Mouse (Mus musculus): ENCODE data around the gene Enah. TPM values are rescaled to one million over a fixed set of nuclear protein-coding genes. Genes with fewer than 3 reads are reported as not detected.
A peak's percentile ranks its signal among the peaks of the same experiment; 100 is the strongest.

Gene Enah
- total RNA-seq, 1 experiment from 2014 or later = 0.05 TPM

- ATAC-seq (replicated peaks in 1 of 2; ENCODE audit: insufficient read depth in 1 of 2, low FRiP score in 2 of 2, low TSS enrichment in 1 of 2, low read depth in 1 of 2, poor library complexity in 2 of 2, severe bottlenecking in 2 of 2) = no peak; a peak in 2 of 4 replicates
These were observed 154.6 kb downstream of the Enah start for GRCm38 (mm10) chr1:181864971-181865862.

- no peak for ATAC-seq (replicated peaks in 1 of 2; ENCODE audit: insufficient read depth in 1 of 2, low FRiP score in 2 of 2, low TSS enrichment in 1 of 2, low read depth in 1 of 2, poor library complexity in 2 of 2, severe bottlenecking in 2 of 2)
These were observed 156.4 kb downstream of the Enah start for GRCm38 (mm10) chr1:181863431-181863830.

- no peak for ATAC-seq (replicated peaks in 1 of 2; ENCODE audit: insufficient read depth in 1 of 2, low FRiP score in 2 of 2, low TSS enrichment in 1 of 2, low read depth in 1 of 2, poor library complexity in 2 of 2, severe bottlenecking in 2 of 2)
These were observed 157.0 kb downstream of the Enah start for GRCm38 (mm10) chr1:181862676-181863374.

- ATAC-seq (replicated peaks in 1 of 2; ENCODE audit: insufficient read depth in 1 of 2, low FRiP score in 2 of 2, low TSS enrichment in 1 of 2, low read depth in 1 of 2, poor library complexity in 2 of 2, severe bottlenecking in 2 of 2) = no peak
These were observed 158.4 kb downstream of the Enah start for GRCm38 (mm10) chr1:181861181-181861902.

GRCm38 (mm10) chr1:181860659-181861058 is 159.1 kb downstream of the Enah start:
- peak; percentile 99 for ATAC-seq (replicated peaks in 1 of 2; ENCODE audit: insufficient read depth in 1 of 2, low FRiP score in 2 of 2, low TSS enrichment in 1 of 2, low read depth in 1 of 2, poor library complexity in 2 of 2, severe bottlenecking in 2 of 2)

- no peak for ATAC-seq (replicated peaks in 1 of 2; ENCODE audit: insufficient read depth in 1 of 2, low FRiP score in 2 of 2, low TSS enrichment in 1 of 2, low read depth in 1 of 2, poor library complexity in 2 of 2, severe bottlenecking in 2 of 2)
These were observed 163.5 kb downstream of the Enah start for GRCm38 (mm10) chr1:181856329-181856728.

- no peak for ATAC-seq (replicated peaks in 1 of 2; ENCODE audit: insufficient read depth in 1 of 2, low FRiP score in 2 of 2, low TSS enrichment in 1 of 2, low read depth in 1 of 2, poor library complexity in 2 of 2, severe bottlenecking in 2 of 2)
These were observed 165.0 kb downstream of the Enah start for GRCm38 (mm10) chr1:181854829-181855228.

GRCm38 (mm10) chr1:181853081-181853736 is 166.6 kb downstream of the Enah start:
- peak; percentile 90 to 94 for ATAC-seq (replicated peaks in 1 of 2; ENCODE audit: insufficient read depth in 1 of 2, low FRiP score in 2 of 2, low TSS enrichment in 1 of 2, low read depth in 1 of 2, poor library complexity in 2 of 2, severe bottlenecking in 2 of 2)

- ATAC-seq (replicated peaks in 1 of 2; ENCODE audit: insufficient read depth in 1 of 2, low FRiP score in 2 of 2, low TSS enrichment in 1 of 2, low read depth in 1 of 2, poor library complexity in 2 of 2, severe bottlenecking in 2 of 2) = peak; percentile 63 to 73
These were observed 167.3 kb downstream of the Enah start for GRCm38 (mm10) chr1:181852466-181852865.

- 0 out of 4 replicates have a peak, but pooled peaks of 1 of the 2 experiments have one; percentile 5 for ATAC-seq (replicated peaks in 1 of 2; ENCODE audit: insufficient read depth in 1 of 2, low FRiP score in 2 of 2, low TSS enrichment in 1 of 2, low read depth in 1 of 2, poor library complexity in 2 of 2, severe bottlenecking in 2 of 2)
These were observed 168.1 kb downstream of the Enah start for GRCm38 (mm10) chr1:181851521-181852310.

GRCm38 (mm10) chr1:181850441-181850840 is 169.3 kb downstream of the Enah start:
- ATAC-seq (replicated peaks in 1 of 2; ENCODE audit: insufficient read depth in 1 of 2, low FRiP score in 2 of 2, low TSS enrichment in 1 of 2, low read depth in 1 of 2, poor library complexity in 2 of 2, severe bottlenecking in 2 of 2) = no peak

- ATAC-seq (replicated peaks in 1 of 2; ENCODE audit: insufficient read depth in 1 of 2, low FRiP score in 2 of 2, low TSS enrichment in 1 of 2, low read depth in 1 of 2, poor library complexity in 2 of 2, severe bottlenecking in 2 of 2) = no peak
These were observed 171.6 kb downstream of the Enah start for GRCm38 (mm10) chr1:181848210-181848609.

GRCm38 (mm10) chr1:181847396-181847795 is 172.4 kb downstream of the Enah start:
- ATAC-seq (replicated peaks in 1 of 2; ENCODE audit: insufficient read depth in 1 of 2, low FRiP score in 2 of 2, low TSS enrichment in 1 of 2, low read depth in 1 of 2, poor library complexity in 2 of 2, severe bottlenecking in 2 of 2) = no peak
